Mouse (Mus musculus): ENCODE measurements at regions not wholly inside any gene's neighbourhood (a gene's known extent, or its start where the extent isn't known, plus 50 kb on each side); places are given as distances from the start of the nearest gene placed in this dataset.

DNA sequence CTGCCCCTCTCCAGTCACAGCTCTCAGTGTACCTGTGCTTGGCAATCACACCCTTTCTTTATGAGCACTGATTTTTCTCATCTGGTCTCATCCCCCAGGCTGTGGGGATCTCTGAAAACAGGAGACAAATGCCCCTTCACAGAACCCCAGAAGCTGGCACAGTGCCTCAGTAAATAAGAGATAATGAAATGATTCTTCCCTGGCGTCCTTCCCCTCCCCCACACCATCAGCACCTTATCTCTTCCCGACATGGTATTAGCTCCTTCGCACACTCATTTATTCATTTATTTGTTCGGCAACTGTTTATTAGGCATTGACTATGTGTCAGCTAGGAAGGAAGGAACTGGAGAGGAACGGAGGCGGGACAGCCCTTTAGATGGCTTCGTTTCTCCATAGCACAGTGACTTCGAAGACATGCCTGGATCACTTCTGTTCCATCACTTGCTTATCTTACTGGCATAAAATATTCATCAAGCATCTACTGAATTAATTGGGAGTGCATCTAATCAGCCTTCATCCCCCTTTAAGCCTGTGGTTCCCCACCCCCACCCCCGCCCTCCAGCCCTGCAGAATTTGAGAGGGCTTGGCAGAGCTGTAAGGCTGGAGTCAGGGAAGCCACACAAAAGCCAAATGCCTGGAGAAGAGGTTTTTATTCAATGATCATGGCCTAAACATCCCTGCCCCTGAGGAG is 51.6 kb upstream of the Tbc1d21 start:
- no peak for DNase-seq (ENCODE audit: low read depth, low spot score)

DNA sequence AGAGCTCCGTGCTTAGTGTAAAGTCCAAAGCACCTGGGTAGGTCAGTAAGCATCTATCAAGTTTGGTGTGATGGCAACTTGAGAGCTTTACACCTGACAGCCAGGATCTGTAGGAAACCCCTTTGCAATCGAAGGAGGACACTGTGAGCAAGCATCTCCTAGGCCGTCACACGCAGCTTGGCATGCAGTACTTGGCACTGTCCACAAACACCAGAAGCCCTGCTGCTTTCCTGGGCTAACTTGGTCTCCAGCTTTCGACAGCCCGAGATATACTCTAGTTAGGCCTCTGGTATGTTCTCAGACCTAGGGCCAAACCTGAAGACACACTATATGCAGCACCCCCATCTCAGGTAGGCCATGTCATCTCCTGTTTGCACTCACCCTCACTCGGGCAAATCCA is 58.5 kb upstream of the Tbc1d21 start:
- no peak for DNase-seq (ENCODE audit: low read depth, low spot score)

DNA sequence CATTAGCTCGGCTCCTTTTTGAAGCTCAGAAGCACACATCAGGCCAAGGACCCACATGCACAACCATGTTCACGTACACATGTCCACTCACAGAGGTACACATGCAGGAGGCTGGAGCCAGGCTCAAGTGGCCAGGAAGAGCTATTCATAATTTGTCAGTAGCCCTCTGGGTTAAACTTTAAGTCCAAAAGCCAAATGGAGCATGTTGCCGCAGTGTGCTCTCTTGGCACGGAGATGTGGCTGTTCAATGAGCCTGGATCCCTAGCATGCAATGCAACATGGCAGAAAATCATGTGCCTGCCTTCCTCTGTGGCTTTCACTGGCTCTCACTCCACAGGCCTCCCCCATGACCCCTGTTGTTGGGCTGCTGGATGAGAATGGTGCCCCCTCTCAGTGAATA is 57.6 kb upstream of the Insyn1 start:
- no peak for DNase-seq (ENCODE audit: low read depth, low spot score)

GRCm38 (mm10) chr9:58432793-58433370 is 55.5 kb upstream of the Insyn1 start:
- DNase-seq (ENCODE audit: low read depth, low spot score), result no peak

- DNase-seq (ENCODE audit: low read depth, low spot score), result peak; percentile 50
These were observed 51.9 kb upstream of the Insyn1 start for GRCm38 (mm10) chr9:58436246-58437091.

DNA sequence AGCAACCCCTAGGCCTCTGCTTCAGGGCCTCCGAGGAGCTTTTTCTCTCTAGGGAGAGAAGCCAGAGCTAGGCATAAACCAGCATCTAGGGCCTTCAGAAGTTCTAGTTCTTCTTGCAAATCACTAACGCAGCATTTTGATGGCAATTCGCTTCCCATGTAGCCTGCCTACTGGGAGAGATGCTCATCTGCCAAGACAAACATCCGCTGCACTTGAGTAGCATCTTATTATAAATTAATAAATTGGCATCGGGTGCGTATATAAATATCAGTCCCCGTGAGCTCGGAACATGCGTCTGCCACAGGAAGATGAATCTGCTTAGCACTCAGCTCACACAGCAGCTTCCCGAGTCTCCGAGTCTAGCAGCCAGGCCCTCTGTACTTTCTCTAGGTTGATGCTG is 50.9 kb upstream of the Insyn1 start:
- no peak for DNase-seq (ENCODE audit: low read depth, low spot score)

- DNase-seq (ENCODE audit: low read depth, low spot score), result peak; percentile 18
These were observed 50.1 kb upstream of the Insyn1 start for GRCm38 (mm10) chr9:58438071-58438858.
